Mouse (Mus musculus) ES-Bruce4 (cell line): ENCODE results near the gene A4gnt.

Source experiments
- CTCF ChIP-seq: IDR thresholded peaks from one replicate; pipeline ENCODE4 v1.8.1; 2011; ENCODE audit warnings: low read depth, low read length
- EP300 ChIP-seq: IDR thresholded peaks from 2 replicates; pipeline ENCODE4 v1.6.1; 2011; ENCODE audit warnings: low read depth, low read length; ENCODE audit not compliant: insufficient read depth

- no peak for TF ChIP-seq CTCF
- no peak for TF ChIP-seq EP300
Observed at GRCm38 (mm10) chr9:99563714-99564113, 48.6 kb upstream of the A4gnt start.
